Mouse (Mus musculus) heart, embryonic 12.5 days (tissue): ENCODE data around the gene Fbxw2. TPM values are rescaled to one million over a fixed set of nuclear protein-coding genes. Genes with fewer than 3 reads are reported as not detected.

Experiments used
- ATAC-seq: fragments of 200-750 bp; cut with Nextera tagmentation; 2 replicates; pipeline ENCODE4 v1.8.0; 2017; ENCODE audit warnings: moderate TSS enrichment, moderate library complexity; ENCODE audit not compliant: insufficient number of reproducible peaks, low FRiP score
- H3K27ac ChIP-seq: fragments of 300-500 bp; sonication (generic); 2 replicates; pipeline ENCODE4 v1.5.1; 2016; ENCODE audit warnings: mild to moderate bottlenecking, moderate library complexity; ENCODE audit not compliant: poor library complexity, severe bottlenecking
- H3K27me3 ChIP-seq: fragments of 300-500 bp; sonication (generic); replicated peaks from 2 replicates; pipeline ENCODE4 v1.6.1; 2016; ENCODE audit warnings: mild to moderate bottlenecking, moderate library complexity
- H3K36me3 ChIP-seq: fragments of 300-500 bp; sonication (generic); 2 replicates; pipeline ENCODE4 v1.6.1; 2016; ENCODE audit warnings: mild to moderate bottlenecking, moderate library complexity
- H3K4me1 ChIP-seq: fragments of 300-500 bp; sonication (generic); replicated peaks from 2 replicates; pipeline ENCODE4 v1.6.1; 2016; ENCODE audit warnings: mild to moderate bottlenecking
- H3K4me2 ChIP-seq: fragments of 300-500 bp; sonication (generic); 2 replicates; pipeline ENCODE4 v1.6.1; 2016; ENCODE audit warnings: mild to moderate bottlenecking, moderate library complexity
- H3K4me3 ChIP-seq: fragments of 300-500 bp; sonication (generic); 2 replicates; pipeline ENCODE4 v1.5.1; 2016; ENCODE audit warnings: mild to moderate bottlenecking
- H3K9ac ChIP-seq: fragments of 300-500 bp; sonication (generic); 2 replicates; pipeline ENCODE4 v1.6.1; 2016; ENCODE audit warnings: mild to moderate bottlenecking, moderate library complexity
- H3K9me3 ChIP-seq: fragments of 300-500 bp; sonication (generic); replicated peaks from 2 replicates; pipeline ENCODE4 v1.6.1; 2016; ENCODE audit warnings: mild to moderate bottlenecking, moderate library complexity
- WGBS: fragments of 180-500 bp; shearing (Covaris S2); methylation state at CpG from one replicate; pipeline ENCODE4 v1.1.7; 2016; 5-methylcytosine and 5-hydroxymethylcytosine counted together
- polyA plus RNA-seq: library from polyadenylated mRNA; unstranded; fragments of >200 nt; fragmentation: Nextera tagmentation; extraction: Ambion mirVana; gene quantifications from 2 replicates; pipeline ENCODE4 v1.2.1, GENCODE M21; 2016

The Fbxw2 gene
- 60.1 and 66.9 TPM in 2 replicates for polyA plus RNA-seq

DNA sequence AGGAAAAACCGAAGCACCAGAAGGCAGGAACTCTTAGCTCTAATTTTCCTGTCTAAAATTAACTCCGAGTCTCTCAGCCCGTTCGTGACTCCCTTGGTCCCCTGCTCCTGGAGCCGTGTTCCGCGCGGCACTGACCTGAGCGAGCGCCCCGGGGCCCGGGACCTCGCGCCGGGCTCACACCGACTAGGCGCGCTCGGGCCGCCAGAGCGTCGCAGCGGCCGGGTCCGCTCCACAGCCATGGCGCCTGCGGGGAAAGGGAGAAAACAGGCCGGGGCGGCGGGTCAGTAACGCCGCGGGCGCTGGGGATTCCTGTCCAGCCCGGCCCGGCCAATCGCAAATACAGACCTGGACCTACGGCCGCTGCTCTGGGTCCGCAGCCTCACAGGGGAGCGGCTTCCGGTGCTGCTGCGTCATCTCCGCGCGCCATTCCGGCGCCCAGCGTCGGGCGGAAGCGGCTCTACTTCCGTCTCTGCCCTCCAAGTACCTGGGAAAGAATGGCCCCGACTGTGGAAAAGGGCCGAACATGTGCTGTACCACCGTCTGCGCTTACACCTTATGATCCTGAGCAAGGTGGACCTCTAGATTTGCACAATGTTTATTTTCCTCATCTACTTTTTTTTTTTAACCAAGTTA is at the start of gene Fbxw2:
Gene Fbxw2 (minus strand): TSS at position 485 of the 633 bp plus-strand sequence.
- Histone ChIP-seq H3K36me3 (peaks cover 12% of the 10 kb centered on the region), H3K4me3 (peak within 1 kb of the TSS; percentile 92), H3K4me1 (peaks cover 14% of the 10 kb centered on the region), H3K4me2 (peak within 1 kb of the TSS; percentile 92), H3K9me3 (no peaks in the 10 kb centered on the region; the same call in 1 of the 2 replicates), H3K27ac (peak within 1 kb of the TSS; percentile 84), H3K9ac (peak within 1 kb of the TSS; percentile 97), H3K27me3 (peaks cover 8% of the 10 kb centered on the region; the same call in 1 of the 2 replicates)
- WGBS, result under 1% methylated on average over 57 of the region's 57 CpGs
- ATAC-seq, result peak; percentile 95

DNA sequence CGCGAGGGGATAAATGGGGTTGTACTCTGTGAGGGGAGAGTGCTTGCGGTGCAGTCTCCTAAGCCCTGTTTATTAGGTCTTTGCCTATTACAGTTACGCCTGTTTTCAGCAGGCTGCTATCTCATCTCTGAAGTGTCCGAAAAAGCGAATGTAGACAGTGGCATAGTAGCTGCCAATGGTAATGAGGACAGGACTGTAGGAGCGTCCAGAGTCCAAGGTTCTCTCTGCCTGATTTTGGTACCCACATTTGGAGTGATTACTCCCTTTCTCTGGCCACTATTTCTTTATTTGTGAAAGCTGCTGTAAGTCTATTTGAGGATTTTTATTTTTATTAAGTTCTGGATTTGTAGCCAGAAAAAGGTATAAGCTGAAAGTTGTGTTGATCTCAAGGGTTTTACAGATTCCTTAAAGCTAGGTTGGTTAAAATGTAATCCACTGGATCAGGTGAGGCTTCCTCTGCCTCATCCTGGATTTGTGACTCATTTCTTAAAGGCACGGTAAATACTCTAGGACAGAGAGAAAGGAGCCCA is 48.8 kb upstream of the Fbxw2 start, which contains the start of gene Psmd5:
Gene Psmd5 (minus strand): TSS at position 153 of the 530 bp plus-strand sequence.
- no peak within 1 kb of the TSS for H3K27ac ChIP-seq
- H3K36me3 ChIP-seq, result no peaks in the 10 kb centered on the region
- peak within 1 kb of the TSS; percentile 67 for H3K9ac ChIP-seq
- peaks cover 32% of the 10 kb centered on the region for H3K27me3 ChIP-seq
- H3K9me3 ChIP-seq, result no peaks in the 10 kb centered on the region
- peak within 1 kb of the TSS; percentile 74 for H3K4me2 ChIP-seq
- 11% methylated on average over 8 of the region's 8 CpGs for WGBS
- H3K4me1 ChIP-seq, result peaks cover 12% of the 10 kb centered on the region
- no peak for ATAC-seq
- H3K4me3 ChIP-seq, result peak within 1 kb of the TSS; percentile 41

DNA sequence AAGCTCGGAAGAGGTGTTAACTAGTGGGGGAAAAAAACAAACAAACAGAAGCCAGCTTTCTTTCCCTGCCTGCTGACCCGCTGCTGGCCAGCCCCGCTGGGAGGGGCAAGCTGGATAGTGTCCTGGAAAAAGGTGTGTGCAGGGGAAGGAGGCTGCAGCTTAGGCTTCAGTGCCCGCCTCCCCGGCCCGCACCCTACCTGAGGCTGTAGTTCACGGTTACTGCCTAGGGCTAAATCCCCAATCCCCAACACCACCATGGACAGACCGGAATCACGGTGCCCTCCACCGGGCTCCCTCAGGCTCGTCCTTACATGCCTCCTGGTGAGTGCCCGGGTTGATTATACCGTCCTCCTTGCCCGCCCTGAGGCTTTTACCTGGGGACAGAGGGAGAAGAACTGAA is 48.2 kb upstream of the Fbxw2 start, which contains the start of gene Cutal:
Gene Cutal (plus strand): TSS at position 126 of the 400 bp plus-strand sequence.
- no peak for ATAC-seq
- Histone ChIP-seq H3K36me3 (no peaks in the 10 kb centered on the region), H3K27me3 (peaks cover 32% of the 10 kb centered on the region), H3K4me3 (peak within 1 kb of the TSS; percentile 41), H3K9ac (peak within 1 kb of the TSS; percentile 67), H3K9me3 (no peaks in the 10 kb centered on the region), H3K4me2 (peak within 1 kb of the TSS; percentile 74), H3K27ac (no peak within 1 kb of the TSS), H3K4me1 (peaks cover 18% of the 10 kb centered on the region)
- 3% methylated on average over 14 of the region's 14 CpGs for WGBS

DNA sequence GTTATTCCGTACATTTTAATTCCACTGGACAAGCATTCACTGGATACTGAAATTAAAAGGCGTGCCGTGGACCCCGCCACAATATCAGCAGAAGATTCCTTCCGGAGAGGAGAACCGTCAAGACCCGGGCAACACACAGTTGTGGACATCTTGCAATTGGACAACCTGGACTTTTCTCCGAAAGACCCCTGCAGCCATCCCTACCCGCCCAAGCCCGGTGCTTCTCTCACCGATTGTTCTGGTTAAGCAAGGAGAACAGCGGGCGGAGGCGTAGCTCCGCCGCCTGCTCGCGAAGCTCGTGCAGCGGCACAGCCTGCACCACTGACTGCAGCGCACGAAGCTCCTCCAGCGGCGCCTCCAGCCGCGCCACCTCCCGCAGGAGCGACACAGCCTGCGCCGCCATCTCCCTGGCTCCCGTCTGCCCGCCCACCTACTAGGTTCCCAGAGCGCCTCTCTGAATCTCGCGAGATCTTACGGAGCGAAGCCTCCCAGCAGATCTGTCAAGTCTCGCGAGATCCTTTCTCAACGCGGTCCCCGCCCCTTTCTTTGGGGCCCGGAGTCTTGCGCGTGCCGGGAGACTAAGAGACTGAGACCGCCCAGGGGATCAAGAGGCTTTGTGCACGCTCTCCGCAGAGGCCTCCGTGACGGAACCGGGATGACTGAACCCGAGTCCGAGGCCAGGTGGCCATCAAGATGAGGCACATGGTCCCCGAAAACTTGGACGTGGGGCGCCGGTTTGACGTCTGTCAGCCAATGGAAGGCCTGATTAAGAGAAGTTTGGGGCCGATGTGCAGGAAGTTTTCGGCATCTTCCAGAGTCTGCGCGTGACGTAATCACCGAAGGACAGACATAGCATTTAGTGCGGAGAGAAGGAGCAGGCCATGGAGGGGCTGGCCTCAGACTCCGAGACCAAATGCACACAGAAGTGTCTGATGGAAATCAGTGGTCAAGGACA is 44.7 kb upstream of the Fbxw2 start:
- Histone ChIP-seq H3K27me3 (peaks cover 17% of the 10 kb centered on the region), H3K9ac (peak overlapping the region; percentile 93), H3K36me3 (peaks cover 7% of the 10 kb centered on the region; the same call in 1 of the 2 replicates), H3K27ac (peak overlapping the region; percentile 96), H3K9me3 (no peaks in the 10 kb centered on the region), H3K4me3 (peak overlapping the region; percentile 96), H3K4me2 (peak overlapping the region; percentile 75), H3K4me1 (peaks cover 28% of the 10 kb centered on the region)
- peak; percentile 97 for ATAC-seq
- WGBS, result under 1% methylated on average over 67 of the region's 67 CpGs

DNA sequence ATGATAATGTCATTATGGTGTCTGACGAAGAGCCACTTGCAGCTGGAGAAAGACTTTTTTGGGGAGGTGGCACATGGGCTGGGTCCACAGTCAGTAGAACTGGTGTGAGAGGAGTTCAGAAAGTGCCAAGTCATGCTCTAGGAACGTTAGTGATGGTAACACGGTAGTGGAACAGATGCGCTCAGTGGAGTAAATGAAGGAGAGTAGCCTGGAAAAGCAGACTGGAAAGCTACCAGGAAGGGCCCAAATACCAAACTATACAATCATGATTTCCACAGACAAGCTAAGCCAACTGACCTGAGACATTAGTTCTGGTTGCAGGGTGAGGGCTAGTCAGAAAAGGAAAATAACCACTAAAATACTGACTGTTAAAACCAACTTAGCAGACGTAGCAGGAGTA is 43.6 kb upstream of the Fbxw2 start:
- 33% methylated on average over 5 of the region's 5 CpGs for WGBS
- ATAC-seq, result peak; percentile 62; the same call in 1 of the 2 replicates
- H3K9me3 ChIP-seq, result no peaks in the 10 kb centered on the region
- H3K4me3 ChIP-seq, result peak overlapping the region; percentile 40
- H3K9ac ChIP-seq, result peak overlapping the region; percentile 71
- H3K27ac ChIP-seq, result no peak overlapping the region
- peaks cover 18% of the 10 kb centered on the region for H3K36me3 ChIP-seq
- peak overlapping the region; percentile 64 for H3K4me2 ChIP-seq
- peaks cover 15% of the 10 kb centered on the region for H3K27me3 ChIP-seq
- peaks cover 27% of the 10 kb centered on the region for H3K4me1 ChIP-seq

DNA sequence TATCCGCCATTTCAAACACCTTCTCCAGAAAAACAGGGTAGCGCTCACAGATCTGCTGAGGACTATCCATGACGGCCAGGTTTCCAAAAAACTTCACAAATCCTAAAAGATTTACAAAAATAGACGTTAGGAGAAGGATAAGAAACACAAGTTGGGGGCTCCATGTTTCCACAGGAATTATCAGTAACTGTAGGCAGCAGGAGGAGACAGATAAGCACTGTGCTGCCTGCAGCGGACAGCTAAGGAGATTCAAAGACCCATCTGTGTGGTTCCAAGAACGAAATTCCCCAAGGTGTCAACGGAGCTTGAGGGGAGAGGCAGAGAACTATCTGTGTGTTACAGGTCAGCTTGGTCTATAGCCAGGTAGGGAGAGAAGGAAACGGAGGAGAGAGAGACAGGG is 31.6 kb upstream of the Fbxw2 start:
- H3K9me3 ChIP-seq, result no peaks in the 10 kb centered on the region
- ATAC-seq, result no peak

DNA sequence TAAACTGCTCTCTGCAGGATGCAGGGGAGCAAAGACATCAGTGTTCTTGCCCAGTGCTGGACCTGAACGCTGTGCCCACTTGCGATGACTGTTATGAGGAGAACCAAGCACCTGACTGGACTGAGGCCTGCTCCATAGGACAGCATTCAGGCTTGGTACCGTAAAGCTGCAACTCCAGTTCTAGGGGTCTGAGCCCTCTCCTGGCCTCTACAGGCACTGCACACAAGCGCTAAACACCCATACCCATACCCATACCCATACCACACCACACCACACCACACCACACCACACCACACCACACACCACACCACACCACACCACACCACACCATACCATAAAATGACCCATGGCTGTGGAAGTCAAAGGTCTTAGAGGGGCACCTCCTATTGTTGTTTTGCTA is 29.2 kb upstream of the Fbxw2 start:
- Histone ChIP-seq H3K4me1 (no peaks in the 10 kb centered on the region), H3K4me3 (no peak overlapping the region), H3K9ac (no peak overlapping the region), H3K4me2 (no peak overlapping the region), H3K9me3 (no peaks in the 10 kb centered on the region), H3K36me3 (peaks cover 97% of the 10 kb centered on the region), H3K27me3 (no peaks in the 10 kb centered on the region), H3K27ac (no peak overlapping the region)
- WGBS, result 90% methylated on average over 4 of the region's 4 CpGs
- no peak for ATAC-seq

More for the DNA sequence above, 31.6 kb upstream of the Fbxw2 start:
- Histone ChIP-seq H3K36me3 (peaks cover 90% of the 10 kb centered on the region), H3K9ac (no peak overlapping the region), H3K4me2 (no peak overlapping the region), H3K4me3 (no peak overlapping the region), H3K27me3 (no peaks in the 10 kb centered on the region), H3K27ac (no peak overlapping the region), H3K4me1 (no peaks in the 10 kb centered on the region)
- 75% methylated on average over 8 of the region's 8 CpGs for WGBS

DNA sequence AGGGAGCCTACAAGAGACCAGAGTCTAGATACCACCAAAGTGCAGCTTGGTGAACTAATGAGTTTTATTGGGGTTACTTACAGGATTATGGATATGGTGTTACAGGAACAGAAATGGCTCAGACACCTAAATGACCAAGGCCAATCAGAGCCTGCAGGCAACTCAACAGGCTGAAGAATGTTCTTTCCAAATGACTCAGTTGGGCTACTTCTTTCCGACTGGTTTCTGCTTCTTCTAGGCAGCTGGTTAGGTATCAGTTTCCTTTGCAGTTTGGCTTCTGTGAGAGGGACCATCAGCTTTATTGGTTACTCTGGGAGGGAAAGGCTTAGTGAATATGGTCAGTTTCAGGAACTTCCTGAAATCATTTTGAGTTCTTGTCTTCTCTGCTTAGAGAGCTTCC is 21.6 kb upstream of the Fbxw2 start:
- no peak overlapping the region for H3K9ac ChIP-seq
- peaks cover 37% of the 10 kb centered on the region for H3K36me3 ChIP-seq
- no peak overlapping the region for H3K4me3 ChIP-seq
- H3K4me1 ChIP-seq, result no peaks in the 10 kb centered on the region
- no peak for ATAC-seq
- H3K9me3 ChIP-seq, result no peaks in the 10 kb centered on the region
- no peak overlapping the region for H3K27ac ChIP-seq
- no peak overlapping the region for H3K4me2 ChIP-seq
- H3K27me3 ChIP-seq, result no peaks in the 10 kb centered on the region
- WGBS, result 85% methylated on average over 1 of the region's 1 CpGs

DNA sequence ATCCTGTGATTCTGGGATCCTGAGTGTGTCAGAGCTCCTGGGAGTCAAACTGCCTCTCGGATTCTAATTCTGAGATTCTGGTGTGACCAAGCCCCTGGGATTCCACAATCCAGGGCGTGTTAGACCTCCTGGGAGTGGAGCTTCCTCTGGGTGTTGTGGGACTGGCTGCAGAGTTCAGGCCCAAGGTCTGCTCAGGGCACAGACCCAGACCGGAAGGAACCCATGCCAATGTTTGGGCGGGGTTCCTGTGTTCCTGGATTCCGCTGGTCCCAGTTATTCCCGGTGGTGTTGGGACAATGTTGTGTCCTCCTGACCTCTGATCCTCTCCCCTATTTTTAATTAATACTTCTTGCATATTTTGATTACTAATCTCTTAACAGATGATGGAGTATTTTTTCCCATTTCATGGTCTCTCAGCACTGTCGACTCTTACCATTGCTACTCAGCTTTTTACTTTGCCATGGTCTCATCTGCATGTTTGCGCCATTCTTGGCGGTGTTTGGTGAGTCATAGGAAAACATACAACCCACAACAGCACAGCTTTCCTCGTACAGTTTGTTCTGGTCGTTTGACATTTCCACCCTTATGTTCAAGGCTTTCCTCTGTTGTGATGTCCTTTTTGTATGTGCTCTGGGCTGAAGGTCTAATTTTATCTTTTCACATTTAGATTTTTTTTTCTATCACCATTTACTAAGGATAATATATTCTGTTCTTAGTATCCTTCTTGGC is 17.3 kb upstream of the Fbxw2 start:
- Histone ChIP-seq H3K27me3 (no peaks in the 10 kb centered on the region), H3K4me1 (no peaks in the 10 kb centered on the region), H3K27ac (no peak overlapping the region), H3K36me3 (no peaks in the 10 kb centered on the region), H3K9me3 (no peaks in the 10 kb centered on the region), H3K4me2 (no peak overlapping the region), H3K9ac (no peak overlapping the region), H3K4me3 (no peak overlapping the region)
- no peak for ATAC-seq
- WGBS, result 80% methylated on average over 11 of the region's 11 CpGs

DNA sequence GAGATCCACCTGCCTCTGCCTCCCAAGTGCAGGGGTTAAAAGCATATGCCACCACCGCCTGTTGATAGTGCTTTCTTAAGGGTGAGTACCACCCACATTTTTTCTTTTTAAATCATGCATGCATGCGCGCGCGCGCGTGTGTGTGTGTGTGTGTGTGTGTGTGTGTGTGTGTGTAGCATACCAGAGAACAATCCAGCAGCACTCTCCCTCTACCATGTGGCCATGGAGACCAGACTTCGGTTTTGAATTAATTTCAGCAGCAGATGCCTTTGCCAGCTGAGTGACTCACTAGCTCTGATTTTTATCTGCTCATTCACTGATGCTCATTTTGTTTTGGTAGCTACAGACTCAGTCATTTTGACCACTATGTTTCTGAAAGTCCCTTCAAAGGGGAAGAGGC is 15.6 kb upstream of the Fbxw2 start:
- no peak overlapping the region for H3K27ac ChIP-seq
- peaks cover 5% of the 10 kb centered on the region; the same call in 1 of the 2 replicates for H3K27me3 ChIP-seq
- H3K36me3 ChIP-seq, result no peaks in the 10 kb centered on the region
- WGBS, result 87% methylated on average over 8 of the region's 8 CpGs
- no peak for ATAC-seq
- no peaks in the 10 kb centered on the region for H3K9me3 ChIP-seq
- no peak overlapping the region for H3K4me2 ChIP-seq
- no peak overlapping the region for H3K9ac ChIP-seq
- H3K4me3 ChIP-seq, result no peak overlapping the region
- no peaks in the 10 kb centered on the region for H3K4me1 ChIP-seq
